Mouse (Mus musculus): ENCODE data around the gene Ftl1.

GRCm38 (mm10) chr7:45413864-45414739 is 45.6 kb downstream of the Ftl1 start:
- TF ChIP-seq CTCF (IDR thresholded peaks at IDR 0.05; ENCODE audit: low read depth), result no peak
- TF ChIP-seq EP300 (IDR thresholded peaks at IDR 0.05; ENCODE audit: low read depth), result no peak
